ENCODE assay signal across 27 mouse cellular contexts in genomic region chr16:23427701-23428100, GRCm38 (mm10). TPM values are rescaled to one million over a fixed set of nuclear protein-coding genes. Genes with fewer than 3 reads are reported as not detected.
DNase-seq lines count a peak whose midpoint lies in the region; ATAC-seq and TF ChIP-seq lines count a peak whose summit lies in the region.
"Had no signal": no experiment of that assay in that cellular context is flagged by ENCODE, and none has a peak within 500 bp of the region (broad histone marks: within the 10 kb centered on the region; RNA-seq: fewer than 3 reads in every experiment).

No protein-coding gene starts in this region.

- TF ChIP-seq CTCF in layer of hippocampus, adult 2 months (conservative IDR thresholded peaks at IDR 0.05) = no peak

- no peak overlapping the region for H3K27ac ChIP-seq in hindbrain, embryonic 14.5 days
- H3K27ac ChIP-seq in layer of hippocampus, adult 2 months = no peak overlapping the region
- H3K27ac ChIP-seq: heart, embryonic 10.5 days; hindbrain, embryonic 12.5 days; limb, embryonic 10.5 days; stomach, postnatal 0 days had no signal

- no peaks in the 10 kb centered on the region for H3K36me3 ChIP-seq in hindbrain, embryonic 14.5 days (replicated peaks; ENCODE audit: control insufficient read depth, insufficient read depth)
- H3K36me3 ChIP-seq: heart, embryonic 10.5 days; hindbrain, embryonic 12.5 days; limb, embryonic 10.5 days had no signal

- no peak overlapping the region for H3K4me2 ChIP-seq in hindbrain, embryonic 14.5 days (replicated peaks)
- H3K4me2 ChIP-seq: hindbrain, embryonic 12.5 days had no signal

- DNase-seq in adrenal gland, adult (ENCODE audit: inconsistent age in 2 of 2, low spot score in 1 of 2) = peak; percentile 39 to 80
- DNase-seq in adrenal gland, postnatal 4 days (ENCODE audit: low spot score in 2 of 2) = no peak
- DNase-seq in retina, postnatal 1 day = peak; percentile 7
- DNase-seq in retina, embryonic 14.5 days (ENCODE audit: low spot score) = no peak
- peak; percentile 20 for DNase-seq in cerebellum, adult 9-10 months
- DNase-seq in layer of hippocampus, postnatal 36 days = no peak
- DNase-seq in hindbrain, embryonic 14.5 days (ENCODE audit: low spot score) = no peak
- no peak for DNase-seq in layer of hippocampus, adult 2 months (ENCODE audit: low spot score in 2 of 2)
- DNase-seq: kidney, adult 2 months; kidney, postnatal 14 days; liver, postnatal 0 days; lung, postnatal 10 days; midbrain, embryonic 14.5 days had no signal

- no peaks in the 10 kb centered on the region for H3K9me3 ChIP-seq in hindbrain, embryonic 14.5 days (ENCODE audit: control insufficient read depth, low read length)
- H3K9me3 ChIP-seq: heart, embryonic 10.5 days; hindbrain, embryonic 12.5 days; limb, embryonic 10.5 days had no signal

- 73% methylated on average over 1 of the region's 1 CpGs for WGBS in hindbrain, embryonic 14.5 days

- H3K4me3 ChIP-seq in hindbrain, embryonic 14.5 days (replicated peaks; ENCODE audit: low read length) = no peak overlapping the region
- no peak overlapping the region for H3K4me3 ChIP-seq in layer of hippocampus, adult 2 months
- H3K4me3 ChIP-seq: heart, embryonic 10.5 days; hindbrain, embryonic 12.5 days; limb, embryonic 10.5 days had no signal

- no peak overlapping the region for H3K9ac ChIP-seq in hindbrain, embryonic 14.5 days
- H3K9ac ChIP-seq: hindbrain, embryonic 12.5 days; liver, postnatal 0 days had no signal

- H3K4me1 ChIP-seq in hindbrain, embryonic 14.5 days (replicated peaks; ENCODE audit: control insufficient read depth, insufficient read depth, low read length) = no peaks in the 10 kb centered on the region
- H3K4me1 ChIP-seq: heart, embryonic 10.5 days; hindbrain, embryonic 12.5 days; limb, embryonic 10.5 days had no signal

- H3K27me3 ChIP-seq in hindbrain, embryonic 14.5 days (ENCODE audit: control insufficient read depth, insufficient read depth, low read length) = no peaks in the 10 kb centered on the region
- H3K27me3 ChIP-seq: hindbrain, embryonic 12.5 days had no signal

- ATAC-seq in hindbrain, embryonic 14.5 days (ENCODE audit: low FRiP score) = no peak
- ATAC-seq: forebrain, embryonic 14.5 days; inflammation-experienced regulatory T-cells, adult 6 months; liver, postnatal 0 days had no signal

RNA-seq across cellular contexts. Expression of gene Rtp1, which starts 1.2 kb away (rescaled TPM):
- total RNA-seq in adrenal gland, postnatal 4 days (2021) = not detected
- total RNA-seq in layer of hippocampus, postnatal 36 days (2021) = under 1 TPM; 0.10 to 0.15 TPM
- not detected in 2 replicates for polyA plus RNA-seq in hindbrain, embryonic 14.5 days (2014; fragmentation: Nextera tagmentation; extraction: Ambion mirVana)
- total RNA-seq in layer of hippocampus, adult 2 months (2021) = under 1 TPM; 0.23 to 0.52 TPM
- total RNA-seq: common myeloid progenitor, adult 5-6 weeks; gastrocnemius, postnatal 4 days; liver, adult 2 months; megakaryocyte progenitor cell, adult 5-6 weeks; neutrophil, adult 5-6 weeks had no signal
- polyA plus RNA-seq: embryonic facial prominence, embryonic 11.5 days; heart, embryonic 10.5 days; heart, postnatal 0 days; hindbrain, embryonic 12.5 days; inflammation-experienced regulatory T-cells, adult 6 months; limb, embryonic 10.5 days; liver, adult 2 months; liver, postnatal 0 days; midbrain, embryonic 14.5 days; stomach, postnatal 0 days; thymus, postnatal 0 days had no signal

Comparison
In these comparisons a context has a peak if more than half of its experiments do, and no peak if none do; other contexts are left out.
1. DNase-seq: peak in adrenal gland, adult (2 of 2), retina, postnatal 1 day (single experiment) and cerebellum, adult 9-10 months (single experiment); none in adrenal gland, postnatal 4 days (0 of 2), retina, embryonic 14.5 days (single experiment), layer of hippocampus, postnatal 36 days (0 of 2), hindbrain, embryonic 14.5 days (single experiment) and layer of hippocampus, adult 2 months (0 of 2).